Mouse (Mus musculus) layer of hippocampus, adult 18-20 months (tissue): ENCODE data around the gene Nap1l5. TPM values are rescaled to one million over a fixed set of nuclear protein-coding genes. Genes with fewer than 3 reads are reported as not detected.

Source experiments
- DNase-seq, 2 experiments: peaks; one replicate each; pipeline ENCODE4 v3.0.0; 2022; ENCODE audit warnings: low spot score in 2 of 2
- total RNA-seq, 2 experiments: library from RNA; stranded (reverse); gene quantifications; 2 replicates each; pipeline ENCODE4 v1.2.3; 2021

Nap1l5 gene
- total RNA-seq, 2 experiments from 2014 or later: 272 to 302 TPM

DNA sequence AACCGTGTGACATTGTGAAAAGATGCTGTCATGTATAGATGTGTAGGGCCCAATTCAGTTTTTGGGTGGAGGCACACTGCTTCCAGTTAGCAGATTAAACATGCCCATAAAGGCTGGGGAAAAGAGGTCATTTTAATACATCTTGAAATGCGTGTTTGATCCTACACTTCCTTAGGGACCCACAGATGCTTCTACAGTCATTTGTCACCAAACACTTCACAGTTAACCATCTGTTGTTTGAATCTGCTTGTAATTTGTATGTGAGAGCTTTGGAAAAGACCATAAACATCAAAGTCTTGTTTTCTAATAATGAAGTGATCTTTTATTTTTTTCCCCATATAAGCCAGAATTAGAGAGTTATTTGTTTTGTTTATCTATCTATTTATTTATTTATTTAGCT, 915 bp upstream of the Nap1l5 start:
- no peak for DNase-seq

DNA sequence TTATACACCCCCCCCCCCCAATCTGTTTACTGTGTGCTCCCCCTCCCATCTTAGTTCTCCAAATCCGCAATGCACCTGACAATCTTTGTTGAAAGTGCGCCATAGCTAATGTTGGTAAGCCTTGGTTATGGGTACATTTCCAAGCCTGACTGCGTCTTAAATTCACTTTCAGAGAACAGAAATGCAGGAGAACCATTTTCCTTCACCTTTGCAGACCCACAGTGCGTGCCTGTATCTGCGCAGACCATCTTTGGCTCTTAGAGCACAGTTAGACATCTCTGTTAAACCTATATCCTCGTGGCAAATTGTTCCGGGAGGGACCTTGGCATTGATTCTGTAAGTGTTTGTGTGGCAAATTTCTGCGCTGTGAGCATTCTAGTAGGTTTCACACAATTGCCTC, 460 bp upstream of the Nap1l5 start:
- DNase-seq: no peak

DNA sequence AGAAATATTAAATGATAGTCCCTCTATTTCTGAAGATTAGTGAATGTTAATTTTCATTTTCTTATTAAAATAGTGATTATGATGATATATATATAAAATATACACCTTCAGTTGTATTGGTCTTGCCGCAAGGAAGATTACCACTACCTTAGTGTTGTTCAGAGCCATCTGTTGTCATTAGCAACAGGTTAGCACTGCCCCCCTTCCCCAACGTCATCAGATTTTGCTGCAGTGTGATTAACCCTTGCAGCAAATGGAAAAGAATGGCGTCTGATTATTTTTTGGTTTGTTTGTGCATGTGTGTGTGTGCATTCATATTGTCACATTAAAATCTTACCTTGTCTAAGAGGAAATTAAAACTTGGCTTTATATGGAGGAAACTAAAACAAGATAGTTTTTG, 2.3 kb downstream of the Nap1l5 start:
- DNase-seq: no peak

DNA sequence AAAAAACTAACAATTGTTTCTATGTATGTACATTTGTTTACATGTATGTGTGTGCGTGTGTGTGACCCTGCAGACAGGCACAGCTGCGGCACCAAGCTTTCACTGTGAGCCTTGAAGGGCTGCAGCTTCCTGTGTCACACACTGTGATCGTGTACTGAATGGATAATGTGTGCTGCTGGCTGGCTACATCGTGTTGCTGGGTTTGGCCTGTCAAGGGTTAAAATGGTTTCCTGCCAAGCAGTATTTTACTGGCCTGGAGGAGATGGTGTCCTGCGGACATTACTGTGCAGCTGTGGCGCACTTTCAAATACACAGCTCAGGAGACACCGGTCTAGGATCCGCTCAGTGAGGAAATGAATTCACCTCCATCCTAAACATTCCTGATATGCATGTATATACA, 3.7 kb downstream of the Nap1l5 start:
- DNase-seq: peak; percentile 19 to 55

DNA sequence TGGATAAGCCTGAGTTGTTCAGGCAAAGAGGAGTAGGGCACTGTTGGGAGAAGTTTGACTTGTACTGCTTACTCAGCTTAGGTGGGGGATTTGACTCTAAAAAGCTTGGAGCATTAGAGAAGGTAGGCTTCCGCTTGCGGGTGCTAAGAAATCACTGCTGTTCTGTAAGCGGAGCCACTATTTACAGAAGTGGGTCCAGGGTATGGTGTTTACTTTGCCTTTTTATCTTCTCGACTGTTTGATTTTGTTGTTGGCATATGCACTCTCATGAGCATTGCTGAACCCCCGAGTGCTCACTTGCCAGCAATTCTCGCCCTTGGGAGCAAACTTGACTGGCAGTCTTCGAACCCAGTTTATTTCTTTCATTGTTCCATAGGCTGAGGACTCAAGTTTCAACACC, 6.3 kb downstream of the Nap1l5 start:
- DNase-seq: no peak

DNA sequence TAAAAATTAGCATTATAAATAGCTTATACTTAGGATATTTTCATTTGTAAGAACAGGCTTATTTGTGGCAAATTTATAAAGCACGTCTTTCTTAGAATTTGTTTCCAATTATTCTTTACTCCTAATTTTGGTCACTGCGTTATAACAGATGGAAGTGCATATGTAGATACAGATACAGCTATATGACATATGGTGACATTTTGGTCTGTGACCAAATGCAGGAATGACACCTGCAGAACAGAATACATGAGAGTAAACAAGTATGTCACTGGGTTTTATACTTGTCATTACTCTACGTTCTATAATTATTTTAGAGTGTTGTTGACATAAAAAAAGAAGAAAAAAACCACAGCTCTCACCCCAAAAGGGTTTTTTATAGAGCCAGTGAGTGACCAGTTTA, 7.8 kb downstream of the Nap1l5 start:
- DNase-seq: peak in 1 of 2 experiments; percentile 47

DNA sequence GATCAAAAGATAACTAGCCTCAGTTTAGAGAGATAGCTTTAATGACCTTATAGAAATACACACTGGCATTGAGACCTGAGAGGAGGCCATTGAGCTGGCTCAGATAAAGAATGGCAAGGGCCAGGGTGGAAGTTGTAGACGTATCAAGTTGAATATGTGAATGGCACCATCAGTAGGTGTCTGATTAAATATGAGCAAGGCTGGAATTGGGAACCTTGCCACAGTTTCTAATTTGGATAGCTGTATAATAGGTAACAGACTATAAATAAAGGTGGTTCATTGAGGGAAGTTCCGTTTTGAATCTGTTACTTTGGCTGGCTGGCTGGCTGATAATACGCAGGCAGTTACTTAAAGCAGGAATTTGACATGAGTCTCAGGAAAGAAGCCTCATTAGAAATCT, 10.2 kb downstream of the Nap1l5 start:
- no peak for DNase-seq

DNA sequence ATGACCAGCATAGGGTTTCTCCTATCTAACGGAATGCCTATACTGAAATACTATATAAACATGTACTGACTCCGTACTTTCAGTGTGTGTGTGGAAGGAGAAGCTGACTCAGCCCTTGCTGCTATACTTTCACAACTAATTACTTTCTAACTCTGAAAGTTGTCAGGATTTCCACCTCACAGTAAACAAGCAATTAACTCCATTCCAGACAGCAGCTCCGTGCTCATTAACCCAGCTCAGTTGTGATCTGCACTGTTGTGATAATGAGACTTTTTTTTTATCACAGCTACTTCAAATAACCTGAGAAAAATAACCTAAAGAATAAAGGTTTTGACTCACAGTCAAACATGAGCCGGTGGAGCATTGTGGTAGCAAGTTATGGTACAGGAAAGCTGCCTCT, 11.9 kb downstream of the Nap1l5 start:
- no peak for DNase-seq

DNA sequence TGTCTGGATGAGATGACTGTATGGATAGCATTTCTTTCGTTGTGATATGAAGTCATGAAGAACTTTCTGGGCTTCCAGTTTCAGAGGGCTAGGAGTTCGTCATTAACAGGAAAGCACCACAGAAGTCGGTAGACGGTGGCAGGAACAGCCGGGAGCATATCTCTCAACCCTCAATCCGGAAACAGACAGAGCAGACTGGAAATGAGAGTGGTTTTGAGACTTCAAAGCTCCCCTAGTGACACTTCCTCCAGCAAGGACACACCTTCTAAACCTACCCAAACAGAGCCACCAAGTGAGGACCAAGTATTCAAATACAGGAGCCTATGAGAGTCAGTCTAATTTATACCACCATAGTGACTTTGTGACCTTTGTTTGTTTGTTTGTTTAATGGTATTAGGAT, 13.6 kb downstream of the Nap1l5 start:
- DNase-seq: no peak

DNA sequence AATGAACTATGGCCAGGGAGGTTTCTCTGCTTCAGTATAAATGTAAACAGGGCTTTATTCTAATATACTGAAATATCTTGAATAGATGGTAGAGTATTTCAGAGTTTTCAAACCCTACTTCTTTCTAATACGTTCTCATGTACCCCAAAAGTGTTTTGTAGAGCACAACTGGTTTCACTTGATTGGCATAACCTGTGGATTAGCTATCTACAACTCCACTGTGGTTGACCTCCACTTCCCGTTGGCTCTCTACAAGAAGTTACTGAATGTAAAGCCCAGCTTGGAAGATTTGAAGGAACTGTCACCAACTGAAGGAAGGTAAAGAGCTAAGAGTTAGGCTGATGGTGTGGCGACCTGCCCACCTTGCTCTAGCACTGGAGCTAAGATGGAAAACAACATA, 17.0 kb downstream of the Nap1l5 start:
- DNase-seq: no peak

DNA sequence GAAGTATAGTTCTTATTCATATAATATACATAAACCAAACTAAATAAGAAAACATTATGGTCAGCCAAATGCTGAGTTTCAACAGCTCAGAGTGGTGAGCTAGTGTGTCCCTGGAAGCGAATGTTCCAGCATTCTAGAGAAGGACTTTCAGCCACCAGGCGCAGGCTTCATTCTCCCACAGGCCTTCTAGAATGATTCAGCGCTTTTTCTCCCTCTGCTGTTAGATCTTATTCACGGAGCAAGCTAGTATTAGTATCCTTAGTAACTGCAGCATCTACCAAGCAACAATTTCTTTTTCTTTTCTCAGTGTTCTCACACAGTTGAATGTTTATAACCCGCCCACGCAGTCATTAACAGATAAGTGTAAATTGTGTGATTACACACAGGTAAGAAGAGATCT, 24.6 kb downstream of the Nap1l5 start:
- peak in 1 of 2 experiments; percentile 41 for DNase-seq

DNA sequence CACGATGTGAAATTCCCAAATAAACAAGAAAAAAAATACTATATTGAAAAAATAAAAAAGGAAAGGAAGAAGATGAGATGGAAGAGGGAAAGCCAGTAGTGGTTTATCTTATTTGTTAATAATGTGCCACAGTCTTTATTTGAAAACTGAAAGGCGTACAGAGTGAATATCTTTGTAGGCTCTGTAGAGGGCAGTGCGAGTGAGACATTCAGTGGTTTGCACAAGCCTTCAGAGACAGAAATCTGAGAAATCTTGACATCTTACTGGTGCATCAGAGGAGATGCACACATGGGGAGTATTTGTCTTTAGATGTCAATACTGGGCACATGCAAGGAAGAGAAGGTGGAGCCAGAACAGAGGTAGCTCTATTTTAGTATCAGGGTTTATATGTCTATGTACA, 25.5 kb downstream of the Nap1l5 start:
- no peak for DNase-seq

DNA sequence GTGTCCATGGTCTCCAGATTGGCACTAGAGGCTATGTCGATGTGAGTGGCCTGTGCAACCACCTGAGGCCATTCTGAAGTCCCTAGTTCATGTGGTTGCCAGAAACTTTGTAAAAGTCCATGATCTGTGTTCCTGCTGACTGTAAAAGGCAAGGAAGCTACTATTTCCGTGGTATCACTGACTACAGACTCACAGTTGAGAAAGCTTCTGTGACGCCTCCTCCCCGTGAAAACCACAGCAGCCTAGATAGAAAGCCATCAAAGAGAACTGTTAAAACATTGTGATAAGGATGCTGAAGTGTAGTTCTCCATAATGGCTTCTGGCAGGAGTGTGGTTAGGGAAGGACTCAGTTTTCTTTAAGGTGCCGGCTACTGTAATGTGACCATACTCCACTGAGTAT, 26.0 kb downstream of the Nap1l5 start:
- DNase-seq: no peak

DNA sequence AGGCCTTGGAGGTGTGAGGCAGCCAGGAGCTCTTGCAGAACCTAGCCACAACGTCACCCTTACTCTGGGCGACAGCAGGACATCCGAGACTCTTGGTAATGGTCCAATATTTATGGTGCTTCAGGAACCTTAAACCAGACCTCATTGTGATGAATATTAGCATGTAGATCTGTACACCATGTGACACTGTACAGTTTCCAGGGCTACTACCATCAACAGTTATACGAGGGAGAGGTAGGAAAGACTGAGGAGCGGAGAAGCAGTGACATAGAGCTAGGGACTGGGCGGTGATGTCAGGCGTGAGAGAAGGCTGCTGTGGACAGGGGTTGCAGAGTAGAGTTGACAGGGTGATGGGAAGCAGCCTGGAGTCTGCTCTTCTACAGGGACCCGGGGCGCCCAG, 26.9 kb downstream of the Nap1l5 start:
- no peak for DNase-seq

DNA sequence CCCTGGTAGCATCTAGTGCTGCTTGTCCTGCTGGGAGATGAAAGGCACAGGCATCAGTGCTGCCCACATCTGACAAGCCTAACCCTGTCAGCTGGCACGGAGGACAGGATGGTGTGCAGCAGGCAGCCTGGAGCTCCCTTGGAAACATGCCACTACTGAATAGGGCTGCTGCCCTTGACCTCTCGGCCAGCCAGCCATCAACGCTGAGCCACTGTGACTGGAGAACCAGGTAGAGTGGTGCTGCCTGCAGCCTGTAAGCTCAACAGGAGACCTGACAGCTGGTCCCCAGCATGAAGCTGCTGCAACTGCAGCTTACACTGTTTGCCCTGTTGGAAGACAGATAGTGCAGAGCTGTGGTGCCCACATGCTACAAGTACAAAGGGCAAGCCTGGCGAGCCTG, 27.3 kb downstream of the Nap1l5 start:
- DNase-seq: no peak

DNA sequence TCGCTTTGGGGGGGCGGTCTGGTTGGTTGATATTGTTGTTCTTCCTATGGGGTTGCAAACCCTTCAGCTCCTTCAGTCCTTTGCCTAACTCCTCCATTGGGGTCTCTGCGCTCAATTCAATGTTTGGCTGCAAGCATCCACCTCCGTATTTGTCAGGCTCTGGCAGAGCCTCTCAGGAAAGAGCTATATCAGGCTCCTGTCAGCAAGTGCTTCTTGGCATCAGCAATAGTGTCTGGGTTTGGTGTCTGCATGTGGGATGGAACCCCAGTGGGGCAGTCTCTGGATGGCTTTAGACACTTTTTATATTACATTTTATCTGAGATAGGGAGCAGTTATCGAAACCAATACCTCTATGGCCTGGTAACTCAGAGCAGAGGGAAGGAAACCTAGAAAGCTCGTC, 39.0 kb downstream of the Nap1l5 start:
- DNase-seq: peak in 1 of 2 experiments; percentile 24

DNA sequence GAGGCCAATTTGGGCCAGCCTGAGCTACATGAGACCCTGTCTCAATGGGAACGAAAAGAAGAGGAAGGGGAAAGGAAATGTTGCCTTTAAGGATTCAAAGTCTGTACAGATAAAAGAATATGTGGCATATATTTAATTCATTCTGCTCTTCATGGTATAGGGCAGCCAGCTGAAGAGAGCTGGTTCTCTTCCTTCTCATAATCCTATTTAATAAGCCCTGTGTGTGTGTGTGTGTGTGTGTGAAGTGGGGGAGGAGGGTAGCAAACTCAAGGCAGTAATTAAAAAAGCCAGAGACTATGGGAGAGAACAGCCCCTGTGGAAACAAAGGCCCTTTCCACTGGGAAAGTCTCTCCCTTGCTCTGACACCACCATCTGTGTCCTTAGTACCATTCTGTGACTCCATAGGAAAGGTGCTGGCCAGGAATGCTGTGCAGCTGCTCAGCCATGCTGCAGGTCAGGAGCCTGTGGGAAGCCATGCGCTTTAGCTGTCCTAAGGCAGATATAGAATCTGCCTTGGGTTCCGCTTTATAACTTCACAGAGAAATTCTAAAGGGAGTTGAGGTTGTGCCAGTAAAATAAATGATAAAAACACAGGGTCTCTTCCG, 43.1 kb downstream of the Nap1l5 start:
- DNase-seq: no peak

DNA sequence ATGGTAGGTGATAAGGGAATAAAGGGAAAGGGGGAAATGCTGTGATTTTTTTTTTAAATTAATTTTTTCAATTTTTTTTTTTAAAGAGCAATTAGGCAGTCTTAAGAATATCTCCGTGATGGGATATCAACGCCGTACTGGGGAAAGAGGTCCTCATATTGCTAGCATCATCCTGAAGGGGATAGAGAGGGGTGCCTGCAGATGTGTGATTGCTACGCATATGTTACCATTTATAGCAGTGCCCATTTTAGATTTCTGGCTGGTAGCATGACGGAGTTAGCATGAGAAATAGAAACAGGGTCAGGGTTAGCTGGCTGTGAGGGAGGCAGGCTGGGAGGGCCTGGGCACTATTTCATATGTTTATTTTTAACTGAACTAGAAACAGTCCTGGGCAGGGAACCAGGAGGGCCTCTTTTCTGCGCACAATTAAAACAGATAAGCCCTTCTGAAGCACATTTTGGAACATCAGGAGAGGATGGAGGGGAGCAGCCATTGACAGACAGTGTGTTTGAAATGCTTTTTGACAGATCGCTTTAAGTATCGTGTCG, 44.4 kb downstream of the Nap1l5 start:
- DNase-seq: no peak

DNA sequence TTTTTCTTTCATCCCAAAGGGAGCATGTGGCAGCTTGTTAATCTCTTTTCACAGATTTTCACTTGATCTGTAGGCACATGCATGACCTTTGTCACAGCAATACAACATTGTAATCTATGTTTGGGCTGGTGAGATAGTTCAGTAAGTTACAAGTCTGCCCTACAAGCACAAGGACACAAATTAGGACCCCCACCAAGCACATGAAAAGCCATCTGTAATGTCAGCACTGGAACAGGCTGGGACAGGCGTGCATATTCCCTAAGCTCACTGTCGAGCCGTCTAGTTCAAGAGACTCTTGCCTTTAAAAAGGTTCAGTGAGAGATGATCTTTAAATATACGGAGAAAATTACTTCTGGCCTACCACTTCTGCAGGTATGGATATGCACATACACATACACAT, 47.4 kb downstream of the Nap1l5 start:
- DNase-seq: no peak

DNA sequence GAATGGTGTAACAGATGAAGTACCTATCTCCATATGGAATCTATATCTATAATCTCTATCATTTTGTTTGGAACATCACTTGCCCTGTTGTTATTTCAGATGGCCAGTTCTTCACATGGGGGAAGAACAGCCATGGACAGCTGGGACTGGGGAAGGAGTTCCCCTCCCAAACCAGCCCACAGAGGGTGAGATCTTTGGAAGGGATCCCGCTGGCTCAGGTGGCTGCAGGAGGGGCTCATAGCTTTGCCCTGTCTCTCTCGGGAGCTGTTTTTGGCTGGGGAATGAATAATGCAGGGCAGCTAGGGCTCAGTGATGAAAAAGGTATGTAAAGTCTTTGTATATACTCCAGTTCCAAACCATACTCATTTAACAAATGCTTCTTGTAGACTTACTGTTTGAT, 50.4 kb downstream of the Nap1l5 start:
- DNase-seq: no peak

DNA sequence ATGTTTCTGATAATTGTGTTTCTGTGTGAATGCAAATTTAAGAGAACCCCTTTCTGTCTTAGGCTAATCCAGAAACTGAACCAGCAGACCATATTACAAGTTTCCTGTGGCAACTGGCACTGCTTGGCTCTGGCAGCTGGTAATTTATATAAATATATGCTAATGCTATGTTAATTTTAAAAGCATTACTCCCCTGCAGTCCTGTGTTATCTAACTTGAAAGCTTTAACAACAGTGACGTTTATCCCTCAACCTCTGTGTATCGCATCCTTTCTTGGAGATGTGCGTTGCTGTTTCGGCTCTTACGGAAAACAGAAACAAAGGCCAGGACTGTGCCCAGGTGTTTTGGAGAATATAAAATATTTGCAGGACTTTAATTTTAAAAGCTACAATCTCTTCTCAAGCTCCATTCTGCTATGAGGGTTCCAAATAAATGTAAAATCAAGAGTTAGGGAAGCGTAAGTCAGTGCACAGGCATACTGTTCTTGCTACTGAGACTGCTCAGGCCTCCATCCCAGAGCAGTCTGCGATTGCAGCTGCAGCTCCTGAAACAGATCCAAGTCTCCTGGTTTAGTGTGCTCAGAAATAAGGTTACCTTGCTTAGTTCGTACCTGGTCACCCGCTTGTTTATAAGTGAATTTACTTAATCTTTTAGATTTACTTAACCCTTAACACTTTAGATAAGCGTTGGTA, 51.1 kb downstream of the Nap1l5 start:
- peak in 1 of 2 experiments; percentile 53 for DNase-seq
